Mouse (Mus musculus) kidney, postnatal 0 days (tissue): ENCODE data around the gene Zfp583. TPM values are rescaled to one million over a fixed set of nuclear protein-coding genes. Genes with fewer than 3 reads are reported as not detected.
"Not testable (repeated sequence)": the region's sequence is repeated elsewhere in the genome, so short reads cannot be mapped to it uniquely, and the experiment has no call there.

ENCODE experiments used
- ATAC-seq: fragments of 200-750 bp; cut with Nextera tagmentation; replicated peaks from 2 replicates; pipeline ENCODE4 v1.8.0; 2017; ENCODE audit warnings: low read depth, moderate number of reproducible peaks, moderate TSS enrichment, moderate library complexity; ENCODE audit not compliant: low FRiP score
- DNase-seq: peaks from one replicate; pipeline ENCODE4 v3.0.0-alpha.2; 2016; ENCODE audit warnings: low spot score
- H3K27ac ChIP-seq: fragments of 300-500 bp; sonication (generic); 2 replicates; pipeline ENCODE4 v1.5.1; 2014; ENCODE audit warnings: mild to moderate bottlenecking
- H3K27me3 ChIP-seq: fragments of 300-500 bp; sonication (generic); 2 replicates; pipeline ENCODE4 v1.6.1; 2014; ENCODE audit warnings: low read length, mixed read lengths; ENCODE audit not compliant: insufficient read depth
- H3K36me3 ChIP-seq: fragments of 300-500 bp; sonication (generic); 2 replicates; pipeline ENCODE4 v1.6.1; 2014; ENCODE audit warnings: low read length, mixed read lengths; ENCODE audit not compliant: insufficient read depth
- H3K4me1 ChIP-seq: fragments of 300-500 bp; sonication (generic); replicated peaks from 2 replicates; pipeline ENCODE4 v1.6.1; 2014; ENCODE audit warnings: antibody characterized with exemption, low read length, mixed read lengths; ENCODE audit not compliant: insufficient read depth
- H3K4me2 ChIP-seq: fragments of 300-500 bp; sonication (generic); 2 replicates; pipeline ENCODE4 v1.6.1; 2014; ENCODE audit warnings: mild to moderate bottlenecking, low read length, moderate library complexity, mixed read lengths
- H3K4me3 ChIP-seq: fragments of 300-500 bp; sonication (generic); replicated peaks from 2 replicates; pipeline ENCODE4 v1.5.1; 2014; ENCODE audit warnings: low read depth, low read length
- H3K9ac ChIP-seq: fragments of 300-500 bp; sonication (generic); 2 replicates; pipeline ENCODE4 v1.6.1; 2014; ENCODE audit warnings: low read depth, low read length
- H3K9me3 ChIP-seq: fragments of 300-500 bp; sonication (generic); replicated peaks from 2 replicates; pipeline ENCODE4 v1.6.1; 2016; ENCODE audit warnings: low read length, inconsistent platforms, mixed read lengths
- CTCF ChIP-seq: IDR thresholded peaks from 2 replicates; pipeline ENCODE4 v1.5.1; 2016; ENCODE audit warnings: antibody characterized with exemption, low read depth, mild to moderate bottlenecking, moderate library complexity
- WGBS: fragments of 180-500 bp; shearing (Covaris S2); extraction: QIAGEN DNeasy Blood & Tissue Kit; methylation state at CpG from one replicate; pipeline ENCODE4 v1.1.7; 2014; 5-methylcytosine and 5-hydroxymethylcytosine counted together
- polyA plus RNA-seq: library from polyadenylated mRNA; unstranded; fragments of >200 nt; fragmentation: Nextera tagmentation; extraction: Ambion mirVana; gene quantifications from 2 replicates; pipeline ENCODE4 v1.2.1, GENCODE M21; 2015

Zfp583 gene
- polyA plus RNA-seq, 1 experiment from 2014 or later, result 4.2 TPM

- Histone ChIP-seq H3K9me3 (no peaks in the 10 kb centered on the region), H3K9ac (peak overlapping the region; percentile 57), H3K4me1 (no peaks in the 10 kb centered on the region), H3K27ac (no peak overlapping the region), H3K36me3 (no peaks in the 10 kb centered on the region), H3K27me3 (no peaks in the 10 kb centered on the region), H3K4me3 (peak overlapping the region; percentile 64), H3K4me2 (peak overlapping the region; percentile 64)
- no peak for ATAC-seq
- WGBS, result 30% methylated on average over 10 of the region's 10 CpGs
- no peak for DNase-seq
- no peak for TF ChIP-seq CTCF
These were observed 13.0 kb upstream of the Zfp583 start for GRCm38 (mm10) chr7:6344124-6344523.

DNA sequence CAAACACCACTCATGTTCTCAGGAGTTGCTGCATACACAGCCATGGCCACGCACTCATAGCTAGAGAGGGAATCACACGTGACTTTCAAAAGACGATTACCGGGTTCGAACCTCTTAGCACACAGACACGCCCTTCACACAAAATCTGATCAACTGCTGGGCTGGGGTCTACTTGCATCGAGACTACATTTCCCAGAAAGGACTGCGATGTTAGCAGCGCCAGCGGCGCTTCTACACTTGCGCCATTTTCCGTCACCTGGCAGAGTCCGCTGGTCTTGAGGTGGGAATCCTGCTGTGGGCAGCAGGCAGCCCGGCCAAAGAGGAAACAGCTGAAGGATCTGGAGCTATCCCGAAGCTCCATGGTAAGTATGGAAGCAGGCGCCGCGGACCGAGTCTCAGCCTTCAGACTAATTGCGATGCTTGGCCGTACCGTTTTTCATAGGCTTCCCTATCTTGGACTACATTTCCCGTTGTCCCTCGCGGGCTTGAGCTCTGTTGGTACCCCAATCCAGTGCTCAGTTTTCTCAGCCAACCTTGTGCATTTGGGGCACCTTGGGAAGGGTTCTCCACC lies 12.5 kb upstream of the Zfp583 start, which contains the start of gene Gm3854:
Gm3854 (plus strand) TSS at position 259 of the 571 bp plus-strand sequence.
- ATAC-seq (peak; percentile 79), DNase-seq (peak; percentile 69)
- TF ChIP-seq CTCF, result no peak
- Histone ChIP-seq H3K4me2 (peak within 1 kb of the TSS; percentile 64), H3K4me3 (peak within 1 kb of the TSS; percentile 64), H3K9ac (peak within 1 kb of the TSS; percentile 57), H3K9me3 (no peaks in the 10 kb centered on the region), H3K4me1 (no peaks in the 10 kb centered on the region), H3K27ac (no peak within 1 kb of the TSS), H3K36me3 (no peaks in the 10 kb centered on the region), H3K27me3 (no peaks in the 10 kb centered on the region)
- WGBS, result under 1% methylated on average over 26 of the region's 26 CpGs

DNA sequence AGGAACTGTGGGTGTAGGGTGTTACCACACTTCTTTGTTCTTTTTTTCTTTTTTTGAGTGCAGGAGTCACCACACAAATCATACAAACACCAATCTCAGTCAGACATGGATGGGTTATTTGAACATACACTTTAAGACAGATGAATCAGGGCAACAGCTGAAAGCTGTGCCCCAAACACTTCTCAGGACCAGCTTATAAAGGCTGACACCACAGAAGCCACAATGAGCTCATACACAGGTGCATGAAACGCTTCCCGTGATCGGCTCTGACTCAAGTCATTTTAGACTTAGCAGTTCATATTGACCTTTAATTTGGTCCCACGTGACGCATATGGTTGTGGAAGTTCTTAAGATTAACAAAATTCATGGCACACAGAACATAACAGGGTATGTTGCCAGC lies 8.8 kb upstream of the Zfp583 start:
- no peaks in the 10 kb centered on the region for H3K4me1 ChIP-seq
- H3K4me3 ChIP-seq, result no peak overlapping the region
- H3K36me3 ChIP-seq, result no peaks in the 10 kb centered on the region
- no peak overlapping the region for H3K4me2 ChIP-seq
- no peak for ATAC-seq
- TF ChIP-seq CTCF, result no peak
- no peak for DNase-seq
- no peaks in the 10 kb centered on the region for H3K27me3 ChIP-seq
- no peak overlapping the region for H3K9ac ChIP-seq
- H3K9me3 ChIP-seq, result no peaks in the 10 kb centered on the region
- no peak overlapping the region for H3K27ac ChIP-seq
- 80% methylated on average over 5 of the region's 5 CpGs for WGBS

GRCm38 (mm10) chr7:6330458-6331232 lies 440 bp downstream of the Zfp583 start:
- TF ChIP-seq CTCF, result no peak
- WGBS, result 14% methylated on average over 23 of the region's 23 CpGs
- peak; percentile 66 for ATAC-seq
- H3K9ac ChIP-seq, result peak overlapping the region; percentile 76
- no peaks in the 10 kb centered on the region for H3K4me1 ChIP-seq
- peak; percentile 8 for DNase-seq
- no peaks in the 10 kb centered on the region for H3K36me3 ChIP-seq
- H3K9me3 ChIP-seq, result no peaks in the 10 kb centered on the region
- peak overlapping the region; percentile 69 for H3K4me2 ChIP-seq
- H3K4me3 ChIP-seq, result peak overlapping the region; percentile 51
- peak overlapping the region; percentile 68 for H3K27ac ChIP-seq
- H3K27me3 ChIP-seq, result no peaks in the 10 kb centered on the region

DNA sequence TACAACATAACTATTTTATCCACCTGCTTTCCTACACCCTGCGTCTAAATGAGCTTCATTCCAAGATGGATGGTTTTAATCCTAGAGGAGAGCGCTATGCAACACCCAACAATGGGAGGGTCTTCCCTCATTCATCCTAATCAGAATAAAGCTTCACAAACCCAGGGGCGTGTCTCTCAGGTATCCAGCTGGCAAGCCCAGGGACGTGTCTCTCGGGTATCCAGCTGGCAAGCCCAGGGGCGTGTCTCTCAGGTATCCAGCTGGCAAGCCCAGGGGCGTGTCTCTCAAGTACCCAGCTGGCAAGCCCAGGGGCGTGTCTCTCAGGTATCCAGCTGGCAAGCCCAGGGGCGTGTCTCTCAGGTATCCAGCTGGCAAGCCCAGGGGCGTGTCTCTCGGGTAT lies 30.3 kb downstream of the Zfp583 start:
- not testable (repeated sequence) for H3K9me3 ChIP-seq, DNase-seq, ATAC-seq, H3K4me2 ChIP-seq, H3K27me3 ChIP-seq, H3K4me3 ChIP-seq, H3K36me3 ChIP-seq, H3K9ac ChIP-seq, H3K4me1 ChIP-seq, H3K27ac ChIP-seq
- WGBS, result 79% methylated on average over 11 of the region's 11 CpGs

GRCm38 (mm10) chr7:6291121-6291520 lies 40.0 kb downstream of the Zfp583 start:
- WGBS, result 95% methylated on average over 4 of the region's 6 CpGs
- not testable (repeated sequence) for ATAC-seq, H3K27ac ChIP-seq, H3K4me3 ChIP-seq, H3K4me2 ChIP-seq, H3K9ac ChIP-seq, H3K9me3 ChIP-seq, H3K27me3 ChIP-seq, H3K36me3 ChIP-seq, H3K4me1 ChIP-seq, DNase-seq
